Mouse (Mus musculus): Measurements from ENCODE around the gene Adh6b. TPM values are rescaled to one million over a fixed set of nuclear protein-coding genes. Genes with fewer than 3 reads are reported as not detected.

The Adh6b gene
- polyA plus RNA-seq, 2 experiments: 0.68 to 1.6 TPM

- no peak for DNase-seq (ENCODE audit: low spot score)
- no peaks in the 10 kb centered on the region for H3K4me1 ChIP-seq (ENCODE audit: control insufficient read depth, insufficient read depth, low read length)
These were observed 33.6 kb downstream of the Adh6b start for GRCm38 (mm10) chr3:138375148-138375547.

GRCm38 (mm10) chr3:138381133-138381532 is 39.6 kb downstream of the Adh6b start:
- H3K27ac ChIP-seq (replicated peaks; ENCODE audit: low read depth, low read length): no peak overlapping the region
- H3K4me1 ChIP-seq (ENCODE audit: control insufficient read depth, insufficient read depth, low read length): no peaks in the 10 kb centered on the region
- H3K4me2 ChIP-seq (replicated peaks; ENCODE audit: low read depth, low read length, severe bottlenecking): no peak overlapping the region
- H3K4me3 ChIP-seq (replicated peaks; ENCODE audit: low read length): no peak overlapping the region
- TF ChIP-seq POLR2A (IDR thresholded peaks at IDR 0.05; ENCODE audit: borderline replicate concordance, extremely low read depth, insufficient read depth, insufficient read length): no peak
- no peaks in the 10 kb centered on the region for H3K9me3 ChIP-seq (ENCODE audit: control insufficient read depth, low read length)
- no peaks in the 10 kb centered on the region for H3K27me3 ChIP-seq (ENCODE audit: control insufficient read depth, insufficient read depth, low read length)
- 16% methylated on average over 3 of the region's 3 CpGs for WGBS
- H3K9ac ChIP-seq (ENCODE audit: low read depth, low read length, severe bottlenecking): no peak overlapping the region
- H3K36me3 ChIP-seq (ENCODE audit: control insufficient read depth, insufficient read depth, low read length): no peaks in the 10 kb centered on the region
- no peak for DNase-seq (ENCODE audit: low spot score)
- ATAC-seq (ENCODE audit: low FRiP score, low read depth): no peak

More at GRCm38 (mm10) chr3:138375148-138375547, 33.6 kb downstream of the Adh6b start:
- no peak overlapping the region for H3K4me2 ChIP-seq (replicated peaks; ENCODE audit: low read depth, low read length, severe bottlenecking)
- no peak for TF ChIP-seq POLR2A (IDR thresholded peaks at IDR 0.05; ENCODE audit: borderline replicate concordance, extremely low read depth, insufficient read depth, insufficient read length)
- no peak overlapping the region for H3K4me3 ChIP-seq (replicated peaks; ENCODE audit: low read length)
- 84% methylated on average over 2 of the region's 2 CpGs for WGBS
- ATAC-seq (ENCODE audit: low FRiP score, low read depth): no peak
- H3K27me3 ChIP-seq (ENCODE audit: control insufficient read depth, insufficient read depth, low read length): no peaks in the 10 kb centered on the region
- no peak overlapping the region for H3K9ac ChIP-seq (ENCODE audit: low read depth, low read length, severe bottlenecking)
- H3K27ac ChIP-seq (replicated peaks; ENCODE audit: low read depth, low read length): no peak overlapping the region
- no peaks in the 10 kb centered on the region for H3K9me3 ChIP-seq (ENCODE audit: control insufficient read depth, low read length)
- H3K36me3 ChIP-seq (ENCODE audit: control insufficient read depth, insufficient read depth, low read length): no peaks in the 10 kb centered on the region

GRCm38 (mm10) chr3:138387155-138387554 is 45.6 kb downstream of the Adh6b start:
- no peak overlapping the region for H3K4me2 ChIP-seq (replicated peaks; ENCODE audit: low read depth, low read length, severe bottlenecking)
- no peak overlapping the region for H3K4me3 ChIP-seq (replicated peaks; ENCODE audit: low read length)
- H3K36me3 ChIP-seq (ENCODE audit: control insufficient read depth, insufficient read depth, low read length): no peaks in the 10 kb centered on the region
- 83% methylated on average over 6 of the region's 6 CpGs for WGBS
- no peaks in the 10 kb centered on the region for H3K27me3 ChIP-seq (ENCODE audit: control insufficient read depth, insufficient read depth, low read length)
- no peak for TF ChIP-seq POLR2A (IDR thresholded peaks at IDR 0.05; ENCODE audit: borderline replicate concordance, extremely low read depth, insufficient read depth, insufficient read length)
- H3K9me3 ChIP-seq (ENCODE audit: control insufficient read depth, low read length): no peaks in the 10 kb centered on the region
- no peaks in the 10 kb centered on the region for H3K4me1 ChIP-seq (ENCODE audit: control insufficient read depth, insufficient read depth, low read length)
- DNase-seq (ENCODE audit: low spot score) (no peak), ATAC-seq (ENCODE audit: low FRiP score, low read depth) (no peak)
- no peak overlapping the region for H3K27ac ChIP-seq (replicated peaks; ENCODE audit: low read depth, low read length)
- no peak overlapping the region for H3K9ac ChIP-seq (ENCODE audit: low read depth, low read length, severe bottlenecking)

GRCm38 (mm10) chr3:138404872-138405271 is 63.3 kb downstream of the Adh6b start:
- Histone ChIP-seq H3K4me2 (replicated peaks; ENCODE audit: low read depth, low read length, severe bottlenecking) (no peak overlapping the region), H3K9ac (ENCODE audit: low read depth, low read length, severe bottlenecking) (no peak overlapping the region), H3K9me3 (ENCODE audit: control insufficient read depth, low read length) (no peaks in the 10 kb centered on the region), H3K27ac (replicated peaks; ENCODE audit: low read depth, low read length) (no peak overlapping the region), H3K27me3 (ENCODE audit: control insufficient read depth, insufficient read depth, low read length) (no peaks in the 10 kb centered on the region), H3K4me3 (replicated peaks; ENCODE audit: low read length) (no peak overlapping the region), H3K4me1 (ENCODE audit: control insufficient read depth, insufficient read depth, low read length) (no peaks in the 10 kb centered on the region), H3K36me3 (ENCODE audit: control insufficient read depth, insufficient read depth, low read length) (no peaks in the 10 kb centered on the region)
- no peak for TF ChIP-seq POLR2A (IDR thresholded peaks at IDR 0.05; ENCODE audit: borderline replicate concordance, extremely low read depth, insufficient read depth, insufficient read length)
- no peak for ATAC-seq (ENCODE audit: low FRiP score, low read depth)
- WGBS: 71% methylated on average over 3 of the region's 3 CpGs
- no peak for DNase-seq (ENCODE audit: low spot score)

GRCm38 (mm10) chr3:138405341-138405740 is 63.8 kb downstream of the Adh6b start:
- Histone ChIP-seq H3K4me2 (replicated peaks; ENCODE audit: low read depth, low read length, severe bottlenecking) (no peak overlapping the region), H3K9me3 (ENCODE audit: control insufficient read depth, low read length) (no peaks in the 10 kb centered on the region), H3K27me3 (ENCODE audit: control insufficient read depth, insufficient read depth, low read length) (no peaks in the 10 kb centered on the region), H3K9ac (ENCODE audit: low read depth, low read length, severe bottlenecking) (no peak overlapping the region), H3K27ac (replicated peaks; ENCODE audit: low read depth, low read length) (no peak overlapping the region), H3K4me3 (replicated peaks; ENCODE audit: low read length) (no peak overlapping the region), H3K4me1 (ENCODE audit: control insufficient read depth, insufficient read depth, low read length) (no peaks in the 10 kb centered on the region), H3K36me3 (ENCODE audit: control insufficient read depth, insufficient read depth, low read length) (no peaks in the 10 kb centered on the region)
- no peak for TF ChIP-seq POLR2A (IDR thresholded peaks at IDR 0.05; ENCODE audit: borderline replicate concordance, extremely low read depth, insufficient read depth, insufficient read length)
- DNase-seq (ENCODE audit: low spot score): peak; percentile 67
- WGBS: 35% methylated on average over 3 of the region's 3 CpGs
- no peak for ATAC-seq (ENCODE audit: low FRiP score, low read depth)

- no peak for TF ChIP-seq POLR2A (IDR thresholded peaks at IDR 0.05; ENCODE audit: borderline replicate concordance, extremely low read depth, insufficient read depth, insufficient read length)
- Histone ChIP-seq H3K27ac (replicated peaks; ENCODE audit: low read depth, low read length) (no peak overlapping the region), H3K4me3 (replicated peaks; ENCODE audit: low read length) (no peak overlapping the region), H3K9ac (ENCODE audit: low read depth, low read length, severe bottlenecking) (no peak overlapping the region), H3K36me3 (ENCODE audit: control insufficient read depth, insufficient read depth, low read length) (no peaks in the 10 kb centered on the region), H3K9me3 (ENCODE audit: control insufficient read depth, low read length) (no peaks in the 10 kb centered on the region), H3K4me1 (ENCODE audit: control insufficient read depth, insufficient read depth, low read length) (no peaks in the 10 kb centered on the region), H3K4me2 (replicated peaks; ENCODE audit: low read depth, low read length, severe bottlenecking) (no peak overlapping the region), H3K27me3 (ENCODE audit: control insufficient read depth, insufficient read depth, low read length) (no peaks in the 10 kb centered on the region)
- whole genome bisulfite sequencing: 84% methylated on average over 7 of the region's 7 CpGs
- DNase-seq (ENCODE audit: low spot score) (no peak), ATAC-seq (ENCODE audit: low FRiP score, low read depth) (no peak)
These were observed 64.3 kb downstream of the Adh6b start for GRCm38 (mm10) chr3:138405840-138406239.
